Mouse (Mus musculus) erythroid progenitor cell, adult 5-6 weeks (primary cell): ENCODE results near the gene 4933428G20Rik. TPM values are rescaled to one million over a fixed set of nuclear protein-coding genes. Genes with fewer than 3 reads are reported as not detected.

ENCODE experiments used
- ATAC-seq: replicated peaks from 2 replicates; pipeline ENCODE4 v1.8.0; 2016; ENCODE audit warnings: moderate number of reproducible peaks, mild to moderate bottlenecking, moderate TSS enrichment, inconsistent platforms; ENCODE audit not compliant: poor library complexity, low FRiP score, severe bottlenecking
- total RNA-seq, 2 experiments: library from RNA; stranded (forward) in 1 of 2; stranded (reverse) in 1 of 2; fragments of 150-400 nt in 1 of 2; fragments of 186-747, 209-891 nt in 1 of 2; gene quantifications; 2 replicates each; pipeline versions ENCODE4 v1.2.3 to v1.2.4; 2015 to 2017; ENCODE audit warnings: low replicate concordance in 2 of 2

4933428G20Rik gene
- total RNA-seq, 2 experiments from 2014 or later, result not detected

DNA sequence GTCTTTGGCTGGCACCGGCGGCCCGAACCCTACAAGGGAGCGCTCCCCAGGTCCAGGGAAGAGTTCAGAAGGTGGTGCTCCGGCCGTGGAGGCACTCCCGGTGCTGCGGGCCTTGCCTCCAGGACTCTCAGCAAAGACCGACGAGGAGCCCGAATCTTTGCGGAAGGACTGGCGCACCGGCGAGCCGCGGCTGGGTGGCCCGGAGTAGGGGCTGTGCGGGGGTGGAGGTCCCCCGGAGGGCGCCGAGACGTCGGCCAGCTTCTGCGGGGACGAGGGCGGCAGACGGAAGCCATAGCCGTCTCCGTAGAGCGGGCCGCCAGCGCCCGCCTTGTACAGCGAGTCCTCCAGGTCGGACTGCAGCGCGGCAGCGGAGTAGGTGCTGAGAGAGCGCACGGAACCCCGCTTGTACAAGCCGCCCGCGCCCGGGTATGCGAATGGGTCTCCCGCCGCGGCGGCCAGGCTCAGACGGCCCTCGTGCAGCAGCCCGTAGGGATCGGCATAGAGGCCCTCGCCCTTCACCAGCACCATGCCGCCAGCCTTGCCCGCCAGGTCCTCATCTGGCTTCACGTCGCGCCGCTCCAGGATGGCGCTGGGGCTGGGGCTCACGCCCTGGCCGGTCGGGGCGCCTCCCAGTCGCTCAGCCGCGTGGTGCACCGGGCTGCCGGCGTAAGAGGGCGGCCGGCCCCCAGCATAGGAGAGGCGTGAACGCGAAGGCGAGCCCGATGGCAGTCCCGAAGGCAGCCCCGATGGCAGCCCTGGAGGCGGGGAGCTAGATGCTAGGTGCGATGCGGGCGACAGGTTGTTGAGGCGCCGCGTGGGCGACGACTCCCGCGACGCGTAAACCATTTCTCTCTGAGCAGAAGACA, 34.5 kb upstream of the 4933428G20Rik start:
- no peak for ATAC-seq

DNA sequence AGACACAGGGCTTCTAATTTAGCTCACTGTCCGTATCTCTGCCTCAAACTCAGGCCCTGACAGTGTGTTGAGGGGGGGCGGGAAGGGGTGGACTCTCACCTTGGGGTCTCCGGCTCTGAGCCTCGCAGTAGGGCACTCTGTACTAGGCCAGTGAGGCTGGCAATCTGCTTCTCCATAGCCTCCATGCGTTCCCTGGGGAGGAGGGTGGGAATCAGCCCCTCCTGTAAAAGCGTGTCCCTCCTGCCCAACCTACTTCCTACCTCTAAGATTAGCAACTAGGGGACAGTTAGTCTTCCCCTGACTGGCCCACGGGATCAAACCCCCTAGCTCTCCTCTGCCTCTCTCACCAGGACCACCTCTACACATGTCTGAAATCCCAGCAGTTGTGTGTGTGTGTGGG, 33.5 kb upstream of the 4933428G20Rik start:
- no peak for ATAC-seq

- no peak; the same call in 1 of the 2 replicates for ATAC-seq
Measured at GRCm38 (mm10) chr11:97532950-97533582, 32.9 kb upstream of the 4933428G20Rik start.

DNA sequence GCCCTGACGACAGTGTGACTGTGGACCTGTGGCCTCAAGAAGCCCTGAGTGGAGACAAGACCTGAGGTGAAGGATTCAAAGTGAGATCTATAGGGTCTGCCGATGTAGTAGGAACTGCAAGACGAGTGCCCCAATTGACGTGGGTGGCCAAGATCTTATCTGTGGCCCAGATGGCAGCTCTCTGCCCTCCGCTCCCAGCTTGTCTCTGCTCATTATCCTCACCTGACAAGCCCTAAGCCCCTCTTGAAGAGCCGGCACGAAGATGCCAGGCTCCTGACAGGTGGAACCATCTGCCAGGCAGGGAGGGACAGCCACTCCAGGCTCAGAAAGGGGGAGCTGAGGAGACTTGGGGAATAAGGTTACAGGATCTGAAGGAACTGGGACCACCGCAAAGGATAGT, 32.2 kb upstream of the 4933428G20Rik start:
- ATAC-seq, result no peak

- ATAC-seq, result peak; percentile 84
Measured at GRCm38 (mm10) chr11:97531381-97532260, 31.5 kb upstream of the 4933428G20Rik start.

- no peak for ATAC-seq
Measured at GRCm38 (mm10) chr11:97530961-97531360, 30.8 kb upstream of the 4933428G20Rik start.

DNA sequence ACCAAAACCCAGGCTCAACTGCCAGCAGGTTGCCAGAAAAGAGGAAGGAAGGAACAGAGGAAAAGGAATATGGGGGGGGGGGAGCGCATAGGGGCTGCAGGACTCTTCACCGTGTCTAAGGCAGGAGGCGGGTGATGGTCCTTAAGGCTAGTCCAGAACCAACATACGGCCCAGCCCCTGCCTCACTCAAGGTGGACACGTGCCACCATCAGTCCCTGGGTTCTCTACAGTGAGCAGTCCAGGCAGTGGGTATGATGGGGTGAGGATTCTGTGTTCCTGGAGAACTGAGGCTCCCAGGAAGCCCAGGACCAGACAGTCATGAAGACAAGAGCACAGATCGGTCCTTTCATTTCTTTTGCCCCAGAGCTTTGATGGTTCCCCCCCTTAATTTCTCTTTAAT, 29.9 kb upstream of the 4933428G20Rik start:
- ATAC-seq, result no peak

- no peak for ATAC-seq
Measured at GRCm38 (mm10) chr11:97528282-97528808, 28.2 kb upstream of the 4933428G20Rik start.

DNA sequence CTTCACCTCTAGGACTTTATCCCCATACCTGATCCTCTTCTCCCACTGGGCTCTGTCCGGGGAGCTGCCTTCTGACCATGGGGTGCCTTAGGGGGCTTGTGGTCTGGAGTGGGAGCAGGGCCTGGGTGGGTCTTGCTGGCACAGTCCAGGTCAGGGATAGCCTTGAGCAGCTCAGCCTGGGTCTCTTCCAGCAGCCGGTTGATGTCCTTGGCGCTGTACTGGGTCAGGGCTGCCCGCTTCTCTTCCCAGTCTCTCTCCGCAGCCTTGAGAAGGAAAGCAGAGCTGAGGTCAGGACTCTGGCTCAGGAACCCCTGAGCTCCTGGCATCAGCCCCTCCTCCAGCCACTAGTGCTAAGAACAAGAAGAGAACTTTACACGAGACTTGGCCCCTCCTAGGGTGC, 25.2 kb upstream of the 4933428G20Rik start:
- ATAC-seq, result no peak

- no peak for ATAC-seq
Measured at GRCm38 (mm10) chr11:97524306-97524705, 24.2 kb upstream of the 4933428G20Rik start.

DNA sequence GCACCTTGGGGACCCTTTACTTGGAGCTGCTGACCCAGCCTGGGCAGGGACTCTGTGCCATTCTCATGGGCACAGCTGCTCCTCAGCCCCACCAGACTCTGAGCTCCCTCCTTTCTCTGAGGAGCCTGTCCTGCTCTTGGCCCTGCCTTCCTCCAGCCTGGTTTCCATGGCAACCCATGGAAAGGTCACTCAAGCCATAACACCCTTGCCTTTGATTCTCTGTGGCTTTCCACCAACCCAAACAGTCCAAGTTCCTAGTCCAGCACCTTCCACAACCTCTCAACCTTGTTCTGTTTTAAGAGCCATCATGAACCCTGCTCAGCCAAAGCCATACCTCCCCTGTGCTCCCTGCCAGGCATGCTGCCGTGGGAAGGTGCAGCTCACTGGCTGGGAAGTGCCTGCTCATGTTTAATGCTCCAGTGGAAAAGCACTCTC, 23.7 kb upstream of the 4933428G20Rik start:
- ATAC-seq, result no peak

GRCm38 (mm10) chr11:97523107-97523506, 23.0 kb upstream of the 4933428G20Rik start:
- ATAC-seq, result no peak

DNA sequence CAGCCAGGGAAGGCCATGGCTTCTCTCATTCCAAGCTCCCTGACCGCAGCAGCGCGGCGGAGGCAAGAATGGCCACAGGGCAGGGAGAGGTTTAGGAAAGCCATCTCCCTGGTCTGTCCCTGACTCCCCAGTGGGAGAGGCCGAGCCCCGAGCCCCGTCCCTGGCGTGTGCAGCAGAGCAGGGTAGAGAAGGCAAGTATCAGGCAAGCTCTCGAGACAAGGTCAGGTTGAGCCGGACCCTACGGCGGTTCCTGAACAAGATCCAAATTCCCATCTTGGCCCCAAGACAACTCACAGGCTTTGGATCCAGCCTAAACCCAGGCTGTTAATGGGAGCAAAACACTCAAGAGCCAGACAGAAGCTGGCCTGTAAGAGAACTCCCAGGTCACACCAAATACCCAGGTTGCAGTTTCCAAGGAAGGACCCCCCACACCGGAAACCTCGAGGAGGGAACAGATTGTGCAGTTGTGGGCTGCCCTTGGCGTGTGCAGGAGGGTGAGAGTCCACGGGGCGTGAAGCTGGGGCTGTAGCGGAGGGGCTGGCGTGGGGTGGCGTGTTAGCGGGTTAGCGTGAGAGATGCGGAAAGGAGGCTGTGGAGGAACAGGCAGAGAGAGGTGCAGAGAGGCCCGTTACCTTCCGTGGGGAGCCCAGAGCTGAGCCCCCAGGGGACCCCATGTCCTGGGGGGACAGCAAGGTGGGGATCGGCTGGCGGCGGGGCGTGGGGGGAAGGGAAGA, 21.8 kb upstream of the 4933428G20Rik start:
- ATAC-seq, result no peak

GRCm38 (mm10) chr11:97520541-97520940, 20.4 kb upstream of the 4933428G20Rik start:
- ATAC-seq, result no peak

DNA sequence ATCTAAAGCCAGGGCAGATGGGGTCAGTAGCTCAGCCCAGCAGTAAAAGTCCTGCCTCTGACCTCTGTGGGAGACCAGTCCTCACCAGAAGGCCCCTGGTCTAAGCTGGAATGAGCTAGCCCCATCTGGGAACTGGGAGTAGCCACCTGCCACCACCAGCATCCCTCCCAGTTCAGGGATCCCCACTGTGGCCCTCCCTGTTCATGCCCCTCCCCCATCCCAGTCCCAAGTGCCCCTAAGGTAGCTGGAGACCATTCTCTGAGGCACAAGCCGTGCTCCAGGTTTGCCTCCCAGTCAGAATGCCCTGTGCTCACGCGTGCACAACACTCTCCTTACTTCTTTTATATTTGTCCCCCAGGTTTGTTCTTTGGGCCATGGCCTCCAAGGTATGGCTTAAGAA, 12.9 kb upstream of the 4933428G20Rik start:
- ATAC-seq, result no peak

GRCm38 (mm10) chr11:97512511-97512910, 12.4 kb upstream of the 4933428G20Rik start:
- ATAC-seq, result no peak

GRCm38 (mm10) chr11:97511661-97512369, 11.7 kb upstream of the 4933428G20Rik start:
- ATAC-seq, result peak; percentile 10; the same call in 1 of the 2 replicates

DNA sequence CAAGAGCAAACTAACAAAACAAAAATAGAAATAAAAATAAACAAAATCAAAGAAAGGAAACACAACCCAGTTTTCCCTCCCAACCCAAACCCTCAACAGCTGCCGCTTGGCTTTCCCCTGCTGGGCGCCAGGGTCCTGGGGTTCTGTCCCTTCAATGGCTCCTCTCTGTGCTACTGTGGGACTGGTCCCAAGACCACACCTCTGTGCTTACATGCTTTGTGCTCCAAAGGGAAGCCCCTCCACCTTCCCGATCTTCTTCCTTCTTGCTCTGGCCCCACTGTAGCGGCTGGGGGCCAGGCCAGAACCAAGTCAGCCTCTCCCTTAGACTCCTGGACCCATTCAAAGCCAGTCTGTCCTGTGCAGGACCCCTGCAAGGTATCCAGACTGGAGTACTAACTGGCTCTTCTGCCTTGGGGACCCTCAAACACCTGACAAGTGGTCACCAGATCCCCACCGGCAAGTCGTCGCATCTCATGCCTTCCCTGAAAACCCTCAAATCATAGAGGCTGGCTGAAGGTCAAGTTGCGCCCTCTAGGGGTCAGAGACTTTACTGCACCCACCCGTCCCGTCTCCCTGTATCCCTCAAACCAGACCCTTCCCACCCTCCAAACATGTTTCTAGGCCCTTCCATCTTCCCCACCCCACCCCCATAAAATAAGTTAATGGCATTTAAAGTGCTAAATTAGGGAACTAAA, 11.0 kb upstream of the 4933428G20Rik start:
- peak; percentile 75 for ATAC-seq
